Mouse (Mus musculus): Measurements from ENCODE around the gene 4930412O13Rik. TPM values are rescaled to one million over a fixed set of nuclear protein-coding genes. Genes with fewer than 3 reads are reported as not detected.

Gene 4930412O13Rik
- total and polyA plus RNA-seq, 3 experiments = not detected

- no peak overlapping the region for H3K4me3 ChIP-seq (replicated peaks in 1 of 3; ENCODE audit: low read depth in 2 of 3, low read length in 2 of 3, poor library complexity in 1 of 3)
- dilution Hi-C loops (cut with MboI; ENCODE audit: extremely low pct_ligation_motif_present, extremely low pct_unique_long_range_greater_than_20kb, low sequenced_read_pairs) (no loop called here), in situ Hi-C loops (cut with MboI; ENCODE audit: low pct_ligation_motif_present, low pct_unique_long_range_greater_than_20kb, low sequenced_read_pairs) (no loop called here)
- no peak overlapping the region for H3K4me2 ChIP-seq (ENCODE audit: insufficient read depth, low read depth, poor library complexity, severe bottlenecking)
- H3K9me3 ChIP-seq (replicated peaks; ENCODE audit: low read length) = no peaks in the 10 kb centered on the region
- DNase-seq (ENCODE audit: extremely low read depth) = no peak
- peak; percentile 41; the same call in 1 of the 2 replicates for TF ChIP-seq USF1 (IDR thresholded peaks at IDR 0.05; ENCODE audit: low read depth, low read length)
- TF ChIP-seq GABPA (IDR thresholded peaks at IDR 0.05; ENCODE audit: insufficient replicate concordance, low read depth, low read length) = no peak
- H3K27ac ChIP-seq (ENCODE audit: insufficient read depth, low read depth) = no peak overlapping the region
- no peaks in the 10 kb centered on the region for H3K79me2 ChIP-seq (replicated peaks; ENCODE audit: control insufficient read depth, extremely low read depth, insufficient read depth, poor library complexity, severe bottlenecking)
- H3K4me1 ChIP-seq (ENCODE audit: control insufficient read depth in 1 of 2, insufficient read depth in 2 of 2) = peaks cover 3 to 8% of the 10 kb centered on the region in 2 experiments; a peak in 3 of 4 replicates
- no peak overlapping the region for H3K9ac ChIP-seq (ENCODE audit: insufficient read depth, low read depth)
- H3K36me3 ChIP-seq (replicated peaks in 1 of 2; ENCODE audit: control insufficient read depth in 1 of 2, insufficient read depth in 1 of 2, low read length in 1 of 2) = no peaks in the 10 kb centered on the region
- H3K27me3 ChIP-seq (replicated peaks) = no peaks in the 10 kb centered on the region
Observed at GRCm38 (mm10) chr2:9905995-9906394, 24.9 kb downstream of the 4930412O13Rik start.

GRCm38 (mm10) chr2:9917602-9918001 lies 36.5 kb downstream of the 4930412O13Rik start:
- no peak overlapping the region for H3K4me3 ChIP-seq (replicated peaks in 1 of 3; ENCODE audit: low read depth in 2 of 3, low read length in 2 of 3, poor library complexity in 1 of 3)
- dilution Hi-C loops (cut with MboI; ENCODE audit: extremely low pct_ligation_motif_present, extremely low pct_unique_long_range_greater_than_20kb, low sequenced_read_pairs) (no loop called here), in situ Hi-C loops (cut with MboI; ENCODE audit: low pct_ligation_motif_present, low pct_unique_long_range_greater_than_20kb, low sequenced_read_pairs) (no loop called here)
- DNase-seq (ENCODE audit: extremely low read depth) = no peak
- no peak for TF ChIP-seq HCFC1 (IDR thresholded peaks at IDR 0.05; ENCODE audit: low read depth, low read length)
- TF ChIP-seq CHD1 (IDR thresholded peaks at IDR 0.05; ENCODE audit: low read depth, low read length) = no peak
- TF ChIP-seq E2F4 (IDR thresholded peaks at IDR 0.05; ENCODE audit: insufficient replicate concordance, low read depth, low read length) = no peak
- TF ChIP-seq TBP (conservative IDR thresholded peaks at IDR 0.05; ENCODE audit: low read depth, low read length) = no peak
- TF ChIP-seq MAX (IDR thresholded peaks at IDR 0.05; ENCODE audit: low read length) = no peak
- TF ChIP-seq JUN (IDR thresholded peaks at IDR 0.05; ENCODE audit: insufficient read depth, low read depth, low read length) = no peak
- TF ChIP-seq ZNF384 (IDR thresholded peaks at IDR 0.05; ENCODE audit: low read depth, low read length) = no peak
- TF ChIP-seq RAD21 (IDR thresholded peaks at IDR 0.05; ENCODE audit: low read depth, low read length) = no peak
- TF ChIP-seq SMC3 (IDR thresholded peaks at IDR 0.05; ENCODE audit: low read depth, low read length) = no peak
- TF ChIP-seq PAX5 (IDR thresholded peaks at IDR 0.05; ENCODE audit: low read length) = no peak
- no peak for TF ChIP-seq IRF4 (IDR thresholded peaks at IDR 0.05; ENCODE audit: low read depth, low read length)
- TF ChIP-seq EP300 (IDR thresholded peaks at IDR 0.05; ENCODE audit: low read length) = no peak
- TF ChIP-seq CTCF (conservative IDR thresholded peaks at IDR 0.05 in 1 of 2, IDR thresholded peaks at IDR 0.05 in 1 of 2; ENCODE audit: low read depth in 2 of 2, low read length in 2 of 2) = no peak
- TF ChIP-seq RCOR1 (conservative IDR thresholded peaks at IDR 0.05; ENCODE audit: low read depth, low read length) = no peak
- TF ChIP-seq BHLHE40 (IDR thresholded peaks at IDR 0.05; ENCODE audit: low read depth, low read length) = no peak
- TF ChIP-seq MXI1 (IDR thresholded peaks at IDR 0.05; ENCODE audit: low read depth, low read length) = no peak
- TF ChIP-seq MAZ (IDR thresholded peaks at IDR 0.05; ENCODE audit: low read depth, low read length) = no peak
- TF ChIP-seq ELF1 (IDR thresholded peaks at IDR 0.05; ENCODE audit: low read depth, low read length) = no peak
- TF ChIP-seq ETS1 (conservative IDR thresholded peaks at IDR 0.05; ENCODE audit: low read depth, low read length) = no peak
- TF ChIP-seq USF1 (IDR thresholded peaks at IDR 0.05; ENCODE audit: low read depth, low read length) = no peak
- H3K9ac ChIP-seq (ENCODE audit: insufficient read depth, low read depth) = no peak overlapping the region
- 0 out of 4 replicates have a peak, but pooled peaks cover 0 to 3% of the 10 kb centered on the region in 2 experiments for H3K4me1 ChIP-seq (ENCODE audit: control insufficient read depth in 1 of 2, insufficient read depth in 2 of 2)
- H3K36me3 ChIP-seq (replicated peaks in 1 of 2; ENCODE audit: control insufficient read depth in 1 of 2, insufficient read depth in 1 of 2, low read length in 1 of 2) = peaks cover 25 to 62% of the 10 kb centered on the region in 2 experiments
- no peaks in the 10 kb centered on the region for H3K27me3 ChIP-seq (replicated peaks)
- no peaks in the 10 kb centered on the region for H3K79me2 ChIP-seq (replicated peaks; ENCODE audit: control insufficient read depth, extremely low read depth, insufficient read depth, poor library complexity, severe bottlenecking)
- H3K4me2 ChIP-seq (ENCODE audit: insufficient read depth, low read depth, poor library complexity, severe bottlenecking) = no peak overlapping the region
- H3K9me3 ChIP-seq (replicated peaks; ENCODE audit: low read length) = no peaks in the 10 kb centered on the region
- H3K27ac ChIP-seq (ENCODE audit: insufficient read depth, low read depth) = no peak overlapping the region
